Mouse (Mus musculus): ENCODE results near the gene Dock10.

DNA sequence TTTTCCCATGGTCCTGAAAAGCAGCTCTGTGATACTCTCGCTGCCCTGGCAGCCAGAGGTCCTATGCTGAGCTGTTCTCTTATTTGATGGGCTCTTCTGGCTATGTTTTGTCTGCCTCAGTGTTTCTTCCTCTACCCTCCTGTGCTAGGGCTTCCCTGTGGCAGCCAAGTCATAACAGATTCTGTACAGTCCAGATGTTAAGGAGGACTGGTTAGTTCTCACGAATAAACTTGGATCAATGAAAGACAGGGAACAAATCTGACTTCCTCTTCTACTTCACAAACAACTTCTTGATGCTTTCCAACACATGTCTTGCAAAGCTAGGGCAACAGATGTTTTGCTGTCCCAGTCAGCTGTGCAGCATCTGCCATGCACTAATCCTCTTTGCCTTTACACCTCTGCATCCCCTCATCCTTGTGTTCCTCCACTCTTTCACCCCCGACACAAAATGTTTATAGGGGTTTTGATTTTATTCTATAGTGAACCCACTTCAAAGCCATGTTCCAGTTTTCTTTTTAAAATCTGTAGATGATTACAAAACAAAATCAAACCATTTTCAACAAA lies 48.6 kb upstream of the Dock10 start:
- no peak for TF ChIP-seq CTCF (IDR thresholded peaks at IDR 0.05; ENCODE audit: control insufficient read depth, insufficient read depth, low read length)
- no peak for TF ChIP-seq POLR2A (IDR thresholded peaks at IDR 0.05; ENCODE audit: borderline replicate concordance, control insufficient read depth, low read depth, low read length)
